Mouse (Mus musculus): ENCODE results near the gene Ttll11. TPM values are rescaled to one million over a fixed set of nuclear protein-coding genes. Genes with fewer than 3 reads are reported as not detected.

The Ttll11 gene
- polyA plus RNA-seq, 1 experiment from 2014 or later = 2.1 TPM

GRCm38 (mm10) chr2:35874421-35874820 lies 105.3 kb downstream of the Ttll11 start:
- H3K9ac ChIP-seq = no peak overlapping the region
- H3K9me3 ChIP-seq = no peaks in the 10 kb centered on the region
- 87% methylated on average over 8 of the region's 8 CpGs for WGBS
- H3K4me1 ChIP-seq = 0 out of 2 replicates have a peak, but pooled peaks cover 9% of the 10 kb centered on the region
- no peak overlapping the region for H3K4me3 ChIP-seq
- H3K4me2 ChIP-seq = no peak overlapping the region
- H3K27ac ChIP-seq = no peak overlapping the region
- peaks cover 3% of the 10 kb centered on the region; the same call in 1 of the 2 replicates for H3K27me3 ChIP-seq
- no peak for ATAC-seq (ENCODE audit: insufficient number of reproducible peaks, insufficient read depth, low FRiP score, low TSS enrichment, low read depth)
- H3K36me3 ChIP-seq = no peaks in the 10 kb centered on the region

DNA sequence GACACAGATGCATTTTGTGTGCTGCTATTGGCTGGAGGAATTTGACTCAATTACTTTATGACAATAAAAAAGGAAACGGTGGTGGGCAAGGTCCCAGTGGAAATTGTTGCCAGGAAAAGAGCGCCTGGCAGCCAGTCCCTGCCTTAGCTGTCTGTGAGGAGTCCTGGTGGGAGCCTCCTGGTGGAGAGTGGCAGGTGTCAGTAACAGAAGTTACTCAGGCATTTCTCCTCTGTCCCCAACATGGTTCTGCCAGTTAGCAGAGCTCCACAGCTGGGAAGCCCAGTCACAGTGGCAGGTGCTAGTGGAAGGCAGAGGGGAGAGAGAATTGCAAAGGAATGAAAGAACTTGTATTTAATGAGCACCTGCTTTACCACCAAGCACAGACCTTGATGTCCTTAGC lies 110.5 kb downstream of the Ttll11 start:
- no peak for ATAC-seq (ENCODE audit: insufficient number of reproducible peaks, insufficient read depth, low FRiP score, low TSS enrichment, low read depth)
- Histone ChIP-seq H3K9ac (no peak overlapping the region), H3K4me3 (no peak overlapping the region), H3K4me1 (0 out of 2 replicates have a peak, but pooled peaks cover 9% of the 10 kb centered on the region), H3K27me3 (no peaks in the 10 kb centered on the region), H3K4me2 (no peak overlapping the region), H3K9me3 (no peaks in the 10 kb centered on the region), H3K36me3 (no peaks in the 10 kb centered on the region), H3K27ac (no peak overlapping the region)
- WGBS = 48% methylated on average over 2 of the region's 2 CpGs

DNA sequence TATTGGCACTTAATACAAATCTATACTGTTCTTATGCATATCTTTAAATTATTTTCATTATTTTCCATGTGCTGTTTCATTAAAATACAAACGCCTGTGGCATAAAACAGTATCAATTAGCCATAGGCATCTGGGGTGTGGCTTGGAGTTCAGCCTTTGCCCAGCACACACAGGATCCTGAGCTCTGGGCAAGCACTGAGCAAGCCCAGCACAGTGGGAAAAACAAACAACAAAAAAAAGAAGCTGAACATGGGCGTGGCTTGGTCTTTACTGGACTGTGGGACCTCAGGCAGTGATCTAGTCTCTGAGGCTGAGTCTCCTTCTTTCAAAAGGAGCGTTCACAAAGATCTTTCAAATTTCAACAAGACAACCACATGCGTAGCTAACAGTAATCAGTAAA lies 116.4 kb downstream of the Ttll11 start:
- no peak for ATAC-seq (ENCODE audit: insufficient number of reproducible peaks, insufficient read depth, low FRiP score, low TSS enrichment, low read depth)
- Histone ChIP-seq H3K27me3 (no peaks in the 10 kb centered on the region), H3K27ac (no peak overlapping the region), H3K9me3 (no peaks in the 10 kb centered on the region), H3K36me3 (no peaks in the 10 kb centered on the region), H3K4me3 (no peak overlapping the region), H3K4me1 (0 out of 2 replicates have a peak, but pooled peaks cover 3% of the 10 kb centered on the region), H3K9ac (no peak overlapping the region), H3K4me2 (no peak overlapping the region)
- WGBS = 63% methylated on average over 4 of the region's 4 CpGs

DNA sequence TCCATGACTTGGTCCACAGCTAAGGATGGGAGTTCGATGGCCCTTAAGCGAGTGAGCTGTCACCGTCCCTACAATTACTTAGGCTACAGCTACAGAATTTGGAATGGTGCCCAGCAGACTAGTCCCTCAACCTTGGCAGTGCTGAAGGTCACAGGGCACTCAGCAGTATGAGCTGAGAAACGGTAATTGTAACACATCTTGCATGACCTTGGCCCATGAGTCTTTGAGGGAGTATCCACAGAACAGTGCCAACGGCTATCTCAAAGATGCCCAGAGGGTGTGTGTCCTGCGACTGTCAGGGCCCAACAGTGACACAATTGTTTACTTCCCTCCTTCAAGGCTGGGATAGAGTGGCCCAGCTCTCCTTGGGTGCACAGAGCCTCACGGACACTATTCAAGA lies 118.5 kb downstream of the Ttll11 start:
- H3K27ac ChIP-seq = no peak overlapping the region

DNA sequence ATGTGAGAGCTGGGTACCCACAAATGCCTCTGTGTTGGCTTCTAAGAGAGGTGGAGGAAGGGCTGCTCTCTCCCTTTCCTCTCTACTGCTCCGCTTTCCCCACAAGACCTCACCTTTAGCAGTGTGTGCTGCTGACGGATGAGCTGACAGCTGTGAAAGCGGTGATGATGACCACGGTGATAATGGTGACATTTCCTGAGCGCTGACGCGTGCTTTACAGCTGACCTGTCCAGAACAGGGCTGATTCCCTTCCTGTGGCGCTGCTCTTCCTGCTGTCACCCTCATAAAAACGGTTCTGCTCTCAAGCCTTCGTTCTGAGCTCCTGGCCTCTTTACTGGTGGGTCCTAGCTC lies 119.3 kb downstream of the Ttll11 start:
- Histone ChIP-seq H3K27ac (no peak overlapping the region), H3K4me3 (no peak overlapping the region), H3K9ac (no peak overlapping the region)

More for the DNA sequence above, 118.5 kb downstream of the Ttll11 start:
- H3K4me2 ChIP-seq = no peak overlapping the region
- no peaks in the 10 kb centered on the region for H3K9me3 ChIP-seq
- H3K27me3 ChIP-seq = no peaks in the 10 kb centered on the region
- no peaks in the 10 kb centered on the region for H3K36me3 ChIP-seq
- WGBS = 82% methylated on average over 7 of the region's 7 CpGs
- H3K4me1 ChIP-seq = 0 out of 2 replicates have a peak, but pooled peaks cover 3% of the 10 kb centered on the region
- no peak overlapping the region for H3K4me3 ChIP-seq
- H3K9ac ChIP-seq = no peak overlapping the region
- 0 out of 2 replicates have a peak, but pooled peaks have one; percentile 37 for ATAC-seq (ENCODE audit: insufficient number of reproducible peaks, insufficient read depth, low FRiP score, low TSS enrichment, low read depth)

GRCm38 (mm10) chr2:35859708-35860393 lies 119.9 kb downstream of the Ttll11 start:
- Histone ChIP-seq H3K36me3 (no peaks in the 10 kb centered on the region), H3K27ac (no peak overlapping the region), H3K4me3 (no peak overlapping the region), H3K9ac (no peak overlapping the region), H3K27me3 (no peaks in the 10 kb centered on the region), H3K4me1 (0 out of 2 replicates have a peak, but pooled peaks cover 3% of the 10 kb centered on the region), H3K4me2 (no peak overlapping the region), H3K9me3 (no peaks in the 10 kb centered on the region)
- ATAC-seq (ENCODE audit: insufficient number of reproducible peaks, insufficient read depth, low FRiP score, low TSS enrichment, low read depth) = no peak
- 70% methylated on average over 7 of the region's 7 CpGs for WGBS

More for the DNA sequence above, 119.3 kb downstream of the Ttll11 start:
- Histone ChIP-seq H3K9me3 (no peaks in the 10 kb centered on the region), H3K4me1 (0 out of 2 replicates have a peak, but pooled peaks cover 3% of the 10 kb centered on the region), H3K36me3 (no peaks in the 10 kb centered on the region), H3K27me3 (no peaks in the 10 kb centered on the region), H3K4me2 (no peak overlapping the region)
- 76% methylated on average over 10 of the region's 10 CpGs for WGBS
- ATAC-seq (ENCODE audit: insufficient number of reproducible peaks, insufficient read depth, low FRiP score, low TSS enrichment, low read depth) = no peak

GRCm38 (mm10) chr2:35858281-35858680 lies 121.4 kb downstream of the Ttll11 start:
- Histone ChIP-seq H3K9ac (no peak overlapping the region), H3K9me3 (no peaks in the 10 kb centered on the region), H3K36me3 (no peaks in the 10 kb centered on the region), H3K4me3 (no peak overlapping the region), H3K27ac (no peak overlapping the region), H3K4me2 (no peak overlapping the region), H3K27me3 (no peaks in the 10 kb centered on the region), H3K4me1 (0 out of 2 replicates have a peak, but pooled peaks cover 3% of the 10 kb centered on the region)
- WGBS = 61% methylated on average over 6 of the region's 6 CpGs
- ATAC-seq (ENCODE audit: insufficient number of reproducible peaks, insufficient read depth, low FRiP score, low TSS enrichment, low read depth) = no peak

GRCm38 (mm10) chr2:35856901-35857300 lies 122.8 kb downstream of the Ttll11 start:
- ATAC-seq (ENCODE audit: insufficient number of reproducible peaks, insufficient read depth, low FRiP score, low TSS enrichment, low read depth) = no peak
- H3K36me3 ChIP-seq = no peaks in the 10 kb centered on the region
- H3K4me2 ChIP-seq = no peak overlapping the region
- H3K4me1 ChIP-seq = peaks cover 6% of the 10 kb centered on the region; the same call in 1 of the 2 replicates
- H3K27ac ChIP-seq = no peak overlapping the region
- no peaks in the 10 kb centered on the region for H3K9me3 ChIP-seq
- no peak overlapping the region for H3K9ac ChIP-seq
- no peak overlapping the region for H3K4me3 ChIP-seq
- H3K27me3 ChIP-seq = no peaks in the 10 kb centered on the region
- 74% methylated on average over 2 of the region's 2 CpGs for WGBS

DNA sequence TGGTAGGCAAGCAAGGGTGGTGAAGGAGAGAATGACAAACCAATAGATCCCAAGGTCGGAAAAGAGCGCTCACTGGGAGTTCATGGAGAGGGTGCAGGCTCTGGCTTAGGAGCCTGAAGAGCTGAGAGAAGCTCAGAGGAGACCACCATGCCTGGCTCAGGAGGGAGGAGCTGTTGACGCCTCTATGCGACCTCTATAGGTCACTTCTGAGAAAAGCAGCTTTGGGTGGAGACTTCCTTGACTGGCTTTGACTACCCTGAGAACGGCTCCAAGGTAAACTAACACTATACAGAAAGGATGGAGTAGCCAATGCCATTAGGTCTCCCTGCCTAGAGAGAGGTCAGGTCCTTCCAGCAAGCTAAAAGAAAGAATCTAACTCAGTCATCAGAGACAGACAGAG lies 124.8 kb downstream of the Ttll11 start:
- Histone ChIP-seq H3K27ac (no peak overlapping the region), H3K4me1 (peaks cover 13% of the 10 kb centered on the region), H3K4me3 (no peak overlapping the region), H3K9me3 (no peaks in the 10 kb centered on the region), H3K36me3 (no peaks in the 10 kb centered on the region), H3K9ac (no peak overlapping the region), H3K27me3 (0 out of 2 replicates have a peak, but pooled peaks cover 5% of the 10 kb centered on the region), H3K4me2 (no peak overlapping the region)
- 42% methylated on average over 5 of the region's 5 CpGs for WGBS
- ATAC-seq (ENCODE audit: insufficient number of reproducible peaks, insufficient read depth, low FRiP score, low TSS enrichment, low read depth) = no peak

GRCm38 (mm10) chr2:35852971-35853370 lies 126.7 kb downstream of the Ttll11 start:
- WGBS = 53% methylated on average over 4 of the region's 4 CpGs
- Histone ChIP-seq H3K4me2 (no peak overlapping the region), H3K4me3 (no peak overlapping the region), H3K36me3 (no peaks in the 10 kb centered on the region), H3K27ac (no peak overlapping the region), H3K9ac (no peak overlapping the region), H3K9me3 (no peaks in the 10 kb centered on the region), H3K4me1 (peaks cover 13% of the 10 kb centered on the region), H3K27me3 (0 out of 2 replicates have a peak, but pooled peaks cover 5% of the 10 kb centered on the region)
- ATAC-seq (ENCODE audit: insufficient number of reproducible peaks, insufficient read depth, low FRiP score, low TSS enrichment, low read depth) = no peak

- 0 out of 2 replicates have a peak, but pooled peaks cover 5% of the 10 kb centered on the region for H3K27me3 ChIP-seq
Measured at GRCm38 (mm10) chr2:35852164-35852509, 127.6 kb downstream of the Ttll11 start.

DNA sequence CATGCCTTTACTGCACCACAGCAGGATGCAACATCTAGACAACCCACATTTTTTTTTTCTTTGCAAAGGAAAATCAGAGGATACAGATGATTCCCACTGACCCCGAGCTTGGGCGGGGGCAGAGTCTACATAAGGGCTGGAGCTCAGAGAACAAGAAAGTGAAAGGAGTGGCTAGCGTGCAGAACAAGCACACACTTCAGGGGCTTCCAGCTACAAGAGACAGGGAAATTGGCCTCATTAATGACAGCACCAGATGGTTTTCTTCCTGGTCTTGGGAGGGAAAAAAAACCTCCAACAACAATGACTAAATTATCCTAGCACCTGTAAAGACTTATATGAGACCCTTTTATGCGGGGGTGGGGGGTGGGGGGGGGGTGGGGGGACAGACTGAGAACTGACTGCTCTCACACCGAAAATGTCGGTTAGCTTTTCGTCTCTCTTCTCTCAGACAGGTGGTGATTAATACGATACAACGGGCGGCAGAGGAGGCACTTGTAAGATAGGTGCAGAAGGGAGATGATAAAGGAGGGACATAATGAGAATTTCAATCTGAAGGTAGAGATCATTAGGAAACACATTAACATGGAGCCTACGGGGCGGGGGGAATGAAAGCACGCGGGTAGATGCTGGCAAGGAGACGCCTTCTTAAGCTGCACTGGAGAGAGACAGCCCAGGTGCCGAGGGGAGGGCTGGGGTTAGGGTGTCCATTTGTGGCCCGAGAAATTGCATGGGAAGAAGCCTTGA lies 128.1 kb downstream of the Ttll11 start:
- Histone ChIP-seq H3K27me3 (0 out of 2 replicates have a peak, but pooled peaks cover 5% of the 10 kb centered on the region), H3K4me1 (peaks cover 13% of the 10 kb centered on the region), H3K36me3 (no peaks in the 10 kb centered on the region), H3K9me3 (no peaks in the 10 kb centered on the region), H3K9ac (no peak overlapping the region), H3K4me2 (no peak overlapping the region), H3K4me3 (no peak overlapping the region), H3K27ac (no peak overlapping the region)
- WGBS = 45% methylated on average over 17 of the region's 17 CpGs
- ATAC-seq (ENCODE audit: insufficient number of reproducible peaks, insufficient read depth, low FRiP score, low TSS enrichment, low read depth) = no peak

More at GRCm38 (mm10) chr2:35852164-35852509, 127.6 kb downstream of the Ttll11 start:
- H3K36me3 ChIP-seq = no peaks in the 10 kb centered on the region
- WGBS = 49% methylated on average over 3 of the region's 3 CpGs
- H3K9ac ChIP-seq = no peak overlapping the region
- no peak for ATAC-seq (ENCODE audit: insufficient number of reproducible peaks, insufficient read depth, low FRiP score, low TSS enrichment, low read depth)
- no peak overlapping the region for H3K27ac ChIP-seq
- no peaks in the 10 kb centered on the region for H3K9me3 ChIP-seq
- H3K4me3 ChIP-seq = no peak overlapping the region
- H3K4me1 ChIP-seq = peaks cover 13% of the 10 kb centered on the region
- H3K4me2 ChIP-seq = no peak overlapping the region

Measured in embryonic facial prominence, embryonic 13.5 days (tissue).